Mouse (Mus musculus) left cerebral cortex, adult 8-10 months (tissue): ENCODE results near the gene Hltf. TPM values are rescaled to one million over a fixed set of nuclear protein-coding genes. Genes with fewer than 3 reads are reported as not detected.

Experiments
- DNase-seq, 2 experiments: peaks; one replicate each; pipeline ENCODE4 v3.0.0; 2022; ENCODE audit warnings: low spot score in 2 of 2
- total RNA-seq, 4 experiments: library from RNA; stranded (reverse); gene quantifications; 2 replicates each; pipeline ENCODE4 v1.2.4; 2022

The Hltf gene
- total RNA-seq, 4 experiments from 2014 or later: 17.6 to 20.8 (median 20.1) TPM

DNA sequence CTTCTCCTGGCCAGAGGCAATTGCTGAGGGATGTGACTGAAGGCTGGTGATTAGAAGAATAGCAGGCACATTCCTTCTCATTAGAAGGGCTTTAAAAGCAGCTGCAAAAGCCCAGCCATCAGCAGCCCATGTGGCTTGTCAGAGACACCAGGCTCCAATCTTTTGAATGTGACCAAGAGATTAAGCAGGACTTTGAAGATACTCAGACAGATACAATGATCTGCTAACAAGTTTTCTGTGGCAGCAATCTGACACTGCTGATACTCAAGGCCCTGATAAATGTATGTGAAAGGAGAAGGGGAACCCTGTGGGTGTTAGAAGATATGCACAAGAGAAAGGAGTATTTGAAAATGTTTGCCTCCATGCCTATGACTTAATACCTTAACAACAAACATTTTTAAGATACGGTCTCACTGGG is 88.1 kb downstream of the Hltf start:
- DNase-seq: no peak

DNA sequence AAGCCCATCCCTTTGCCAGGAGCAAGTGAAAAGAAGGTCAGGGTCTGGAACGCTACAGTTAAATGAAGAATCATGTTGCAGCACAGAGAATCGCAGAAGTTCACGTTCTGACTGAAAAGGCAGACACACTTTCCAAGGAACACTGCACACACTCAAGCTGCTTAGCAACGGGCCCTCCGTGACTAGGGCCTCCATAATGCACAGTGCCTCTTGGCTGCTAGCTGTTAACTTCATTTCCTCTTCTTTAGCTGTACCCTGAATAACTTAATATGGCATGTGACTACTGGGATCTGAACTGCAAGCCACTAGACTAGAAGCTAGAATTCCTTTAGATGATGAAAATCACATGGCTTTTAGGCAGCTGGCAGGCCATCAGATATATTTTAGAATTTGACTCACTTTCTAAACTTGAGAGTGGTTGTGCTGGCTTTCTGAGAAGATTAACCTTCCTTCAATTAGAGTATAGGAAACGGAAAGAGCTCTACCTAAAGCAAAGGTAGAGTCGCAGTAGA is 89.3 kb downstream of the Hltf start:
- no peak for DNase-seq

DNA sequence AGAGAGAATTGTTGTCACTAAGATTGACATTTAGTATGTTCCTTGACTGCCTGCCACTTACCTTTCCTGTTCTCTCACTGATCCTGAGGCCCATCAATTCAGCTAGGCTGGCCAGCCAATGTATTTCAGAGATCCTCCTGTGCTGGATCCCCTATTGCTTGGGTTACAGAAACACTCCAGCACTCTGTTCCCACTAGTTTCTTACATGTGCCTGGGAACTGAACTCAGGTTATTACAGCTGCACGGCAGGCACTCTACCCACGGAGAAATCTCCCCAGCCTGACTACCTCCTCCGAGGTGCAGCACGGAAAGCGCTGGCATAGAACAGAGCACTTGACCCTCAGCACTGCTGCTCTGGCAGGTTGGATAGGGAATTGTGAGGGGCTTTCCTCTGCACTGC is 90.0 kb downstream of the Hltf start:
- DNase-seq: no peak

DNA sequence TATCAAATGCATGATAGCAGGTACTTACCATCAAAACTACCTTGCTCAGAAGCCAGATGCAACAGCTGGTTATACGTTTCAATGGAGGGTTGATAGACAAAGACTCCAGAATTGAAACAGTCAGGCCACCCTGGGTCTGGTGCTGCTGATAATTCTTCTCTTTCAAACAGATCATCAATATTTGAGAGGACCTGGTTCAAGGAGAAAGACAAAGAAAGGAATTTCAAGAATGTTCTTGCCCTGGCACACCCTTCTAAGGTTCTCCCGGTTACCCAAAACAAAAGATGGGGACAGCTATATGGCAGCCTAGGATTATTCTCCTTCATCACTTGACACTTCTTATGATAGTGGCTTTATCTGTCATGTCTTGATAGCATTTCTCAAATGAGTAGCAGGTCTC is 92.9 kb downstream of the Hltf start:
- no peak for DNase-seq

DNA sequence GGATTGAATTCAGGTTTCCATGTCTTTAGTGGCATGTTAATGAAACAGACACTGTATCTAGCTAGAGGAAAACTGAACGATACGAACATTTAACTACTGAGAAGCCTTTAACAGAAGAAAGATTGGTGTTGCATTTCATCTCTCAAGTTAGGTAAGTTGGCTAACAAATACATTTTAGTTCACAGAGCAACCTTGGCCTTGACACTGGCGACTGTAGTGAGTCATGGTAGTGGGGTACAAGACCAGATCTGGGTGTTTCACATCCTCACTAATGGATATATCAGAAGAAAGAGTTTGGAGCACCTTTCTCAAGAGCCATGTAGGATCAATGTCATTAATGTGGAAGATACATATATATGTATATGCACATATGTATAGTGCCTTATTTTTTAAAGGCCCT is 94.0 kb downstream of the Hltf start:
- no peak for DNase-seq

DNA sequence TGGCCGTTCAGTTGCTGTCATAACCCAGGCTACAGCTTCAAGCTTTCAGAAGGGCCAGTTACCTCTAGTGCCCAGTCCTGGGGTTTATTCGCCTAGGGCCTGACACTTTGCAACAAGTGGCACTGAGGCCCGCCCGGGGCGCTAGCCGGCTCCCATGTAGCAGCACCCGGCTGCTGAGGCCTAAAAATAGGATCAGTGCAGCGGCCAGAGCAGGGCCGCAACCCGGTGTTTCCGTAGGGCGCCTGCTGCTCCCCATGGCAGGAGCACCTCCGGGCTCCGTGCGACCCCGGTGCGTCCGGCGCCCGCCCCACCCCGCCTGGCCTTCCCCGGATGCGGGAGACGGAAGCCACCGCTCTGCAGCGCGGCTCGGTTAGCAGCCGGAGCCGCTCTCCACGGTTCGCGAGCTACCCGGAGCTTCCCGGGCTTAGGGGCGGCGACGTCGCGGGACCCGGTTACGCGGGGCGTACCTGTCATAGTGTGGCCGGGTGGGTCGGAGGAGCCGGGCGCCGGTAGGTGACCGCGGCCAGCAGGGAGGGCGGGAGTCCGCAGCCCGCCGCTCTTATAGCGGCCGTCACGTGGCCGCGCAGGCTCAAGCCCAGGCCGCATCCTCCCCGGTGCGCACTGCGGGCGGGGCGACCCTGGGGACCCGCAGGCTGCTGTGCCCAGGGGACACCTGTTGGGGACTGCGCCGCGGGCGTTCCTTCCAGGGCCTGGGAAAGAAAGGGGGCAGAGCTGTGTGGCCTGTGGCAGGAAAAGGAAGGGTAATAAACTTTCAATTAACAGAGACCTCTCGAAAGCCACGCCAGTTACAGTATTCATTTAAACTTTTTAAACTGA is 97.1 kb downstream of the Hltf start, which contains the start of gene Gyg:
Gene Gyg (minus strand): TSS at position 787 of the 837 bp plus-strand sequence.
- peak; percentile 27 to 45 for DNase-seq

DNA sequence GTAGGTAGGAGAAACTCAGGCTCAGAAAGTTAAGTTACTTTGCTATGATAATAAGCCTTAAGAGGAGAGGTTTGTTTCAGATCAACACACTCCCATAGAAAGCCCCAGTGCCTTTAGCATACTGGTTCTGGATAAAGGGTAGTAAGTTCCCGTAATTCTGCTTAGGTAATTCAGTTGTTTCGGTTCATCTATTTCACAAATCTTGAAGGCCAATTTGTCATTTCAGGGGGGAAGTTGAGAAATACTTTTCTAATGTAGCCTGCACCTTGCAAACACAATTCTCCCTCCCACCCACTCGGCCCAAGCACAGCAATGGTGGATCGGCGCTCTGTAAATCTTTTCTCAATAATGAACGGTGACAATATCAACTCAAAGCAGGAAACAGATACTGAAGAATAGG is 97.9 kb downstream of the Hltf start:
- no peak for DNase-seq

DNA sequence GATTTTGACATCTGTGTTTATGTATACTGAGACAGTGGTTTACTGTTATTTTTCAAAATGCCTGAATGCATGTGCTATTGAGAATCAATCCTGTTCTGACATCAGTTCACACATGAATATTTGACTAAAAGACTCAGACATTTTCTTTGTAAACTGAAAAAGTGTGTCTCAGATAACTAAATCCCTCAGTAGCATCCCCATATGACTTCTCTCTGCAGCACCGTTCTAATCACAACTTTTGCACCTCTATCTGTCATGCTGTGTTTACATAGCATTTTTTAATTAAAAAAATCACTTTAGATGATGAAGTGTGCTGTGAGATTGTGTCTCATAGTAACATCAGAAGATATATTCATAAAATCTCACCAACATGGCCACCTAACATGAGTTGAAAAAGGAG is 109.9 kb downstream of the Hltf start:
- no peak for DNase-seq

Other genes with a start within 250 kb of the Hltf start
- 10 to 100 TPM; 10.2 to 14.0 (median 11.4) TPM for gene Cp, start 100.8 kb upstream of the Hltf start, total RNA-seq
- 10 to 100 TPM; 15.2 to 16.7 (median 15.8) TPM for gene Hps3, start 22.5 kb upstream of the Hltf start, total RNA-seq
- 10 to 100 TPM; 27.2 to 35.0 (median 30.3) TPM for gene Gyg, start 97.5 kb downstream of the Hltf start, total RNA-seq
- under 1 TPM in 1 of 4 experiments, not detected in 3; 0.34 TPM for gene Cpa3, start 184.4 kb downstream of the Hltf start, total RNA-seq
- gene Cpb1, start 217.9 kb downstream of the Hltf start, total RNA-seq: under 1 TPM in 2 of 4 experiments, not detected in 2; 0.13 to 0.14 TPM